Mouse (Mus musculus) cortical plate, adult 2 months (tissue): ENCODE results near the gene Blvra.

Source experiments
- CTCF ChIP-seq: fragments of 200-500 bp; IDR thresholded peaks from 2 replicates; pipeline ENCODE4 v1.5.1; 2011; ENCODE audit warnings: mild to moderate bottlenecking, control low read depth, low read length; ENCODE audit not compliant: insufficient read depth; ENCODE audit errors: extremely low read depth
- POLR2A ChIP-seq: fragments of 200-500 bp; IDR thresholded peaks from 2 replicates; pipeline ENCODE4 v1.6.1; 2011; ENCODE audit warnings: mild to moderate bottlenecking, low read length, control low read depth; ENCODE audit not compliant: insufficient read depth; ENCODE audit errors: extremely low read depth

GRCm38 (mm10) chr2:127069781-127070434 lies 557 bp upstream of the Blvra start:
- TF ChIP-seq CTCF (no peak), POLR2A (no peak)
